Comparison of ENCODE assay signal across 27 mouse cellular contexts in genomic region chr14:87219975-87220374, GRCm38 (mm10).
"Had no signal": no experiment of that assay in that cellular context is flagged by ENCODE, and none has a peak within 500 bp of the region (broad histone marks: within the 10 kb centered on the region; RNA-seq: fewer than 3 reads in every experiment).

No protein-coding gene starts in this region.

- DNase-seq: left cerebral cortex, postnatal 4 days; liver, embryonic 13.5 days; liver, postnatal 0 days; lung, adult 18-20 months; lung, adult 2 months; lung, embryonic 14.5 days; lung, postnatal 10 days; lung, postnatal 14 days; lung, postnatal 36 days; lung, postnatal 4 days; midbrain, embryonic 14.5 days had no signal

- H3K4me1 ChIP-seq: limb, embryonic 10.5 days; limb, embryonic 12.5 days; limb, embryonic 13.5 days; limb, embryonic 15.5 days; liver, embryonic 12.5 days; liver, embryonic 13.5 days; liver, embryonic 15.5 days; lung, embryonic 15.5 days; midbrain, embryonic 10.5 days; midbrain, embryonic 12.5 days; midbrain, embryonic 13.5 days; midbrain, embryonic 15.5 days; neural tube, embryonic 12.5 days had no signal

- H3K9me3 ChIP-seq: limb, embryonic 10.5 days; limb, embryonic 12.5 days; limb, embryonic 13.5 days; limb, embryonic 15.5 days; liver, embryonic 12.5 days; liver, embryonic 13.5 days; liver, embryonic 15.5 days; lung, embryonic 15.5 days; midbrain, embryonic 10.5 days; midbrain, embryonic 12.5 days; midbrain, embryonic 15.5 days; neural tube, embryonic 12.5 days had no signal

- H3K9ac ChIP-seq: limb, embryonic 12.5 days; limb, embryonic 13.5 days; limb, embryonic 15.5 days; liver, embryonic 12.5 days; liver, embryonic 13.5 days; liver, embryonic 14.5 days; liver, embryonic 15.5 days; liver, postnatal 0 days; lung, embryonic 14.5 days; lung, embryonic 15.5 days; midbrain, embryonic 12.5 days; midbrain, embryonic 13.5 days; midbrain, embryonic 15.5 days; neural tube, embryonic 12.5 days had no signal

- H3K27ac ChIP-seq: limb, embryonic 10.5 days; limb, embryonic 12.5 days; limb, embryonic 13.5 days; limb, embryonic 15.5 days; liver, embryonic 12.5 days; liver, embryonic 13.5 days; liver, embryonic 14.5 days; liver, embryonic 15.5 days; lung, embryonic 15.5 days; macrophage; midbrain, embryonic 10.5 days; midbrain, embryonic 12.5 days; midbrain, embryonic 13.5 days; midbrain, embryonic 15.5 days; neural tube, embryonic 12.5 days had no signal

- H3K4me3 ChIP-seq: limb, embryonic 10.5 days; limb, embryonic 12.5 days; limb, embryonic 13.5 days; limb, embryonic 15.5 days; liver, embryonic 12.5 days; liver, embryonic 13.5 days; liver, embryonic 15.5 days; lung, embryonic 15.5 days; megakaryocyte, embryonic 14.5 days; midbrain, embryonic 10.5 days; midbrain, embryonic 12.5 days; midbrain, embryonic 13.5 days; midbrain, embryonic 15.5 days; myocyte; neural tube, embryonic 12.5 days had no signal

- H3K27me3 ChIP-seq: limb, embryonic 12.5 days; limb, embryonic 13.5 days; limb, embryonic 15.5 days; liver, embryonic 12.5 days; liver, embryonic 13.5 days; liver, embryonic 15.5 days; lung, embryonic 15.5 days; megakaryocyte, embryonic 14.5 days; midbrain, embryonic 12.5 days; midbrain, embryonic 13.5 days; midbrain, embryonic 15.5 days; neural tube, embryonic 12.5 days had no signal

- H3K36me3 ChIP-seq: limb, embryonic 10.5 days; limb, embryonic 12.5 days; limb, embryonic 13.5 days; limb, embryonic 15.5 days; liver, embryonic 12.5 days; liver, embryonic 13.5 days; liver, embryonic 15.5 days; lung, embryonic 15.5 days; midbrain, embryonic 10.5 days; midbrain, embryonic 12.5 days; midbrain, embryonic 13.5 days; midbrain, embryonic 15.5 days; neural tube, embryonic 12.5 days had no signal
